Mouse (Mus musculus): ENCODE measurements around the gene Tlr8. TPM values are rescaled to one million over a fixed set of nuclear protein-coding genes. Genes with fewer than 3 reads are reported as not detected.
"Not testable (repeated sequence)": the region's sequence is repeated elsewhere in the genome, so short reads cannot be mapped to it uniquely, and the experiment has no call there.

The Tlr8 gene
- polyA plus RNA-seq (2016; fragmentation: Nextera tagmentation; extraction: Ambion mirVana): 0.12 and 0.27 TPM in 2 replicates

DNA sequence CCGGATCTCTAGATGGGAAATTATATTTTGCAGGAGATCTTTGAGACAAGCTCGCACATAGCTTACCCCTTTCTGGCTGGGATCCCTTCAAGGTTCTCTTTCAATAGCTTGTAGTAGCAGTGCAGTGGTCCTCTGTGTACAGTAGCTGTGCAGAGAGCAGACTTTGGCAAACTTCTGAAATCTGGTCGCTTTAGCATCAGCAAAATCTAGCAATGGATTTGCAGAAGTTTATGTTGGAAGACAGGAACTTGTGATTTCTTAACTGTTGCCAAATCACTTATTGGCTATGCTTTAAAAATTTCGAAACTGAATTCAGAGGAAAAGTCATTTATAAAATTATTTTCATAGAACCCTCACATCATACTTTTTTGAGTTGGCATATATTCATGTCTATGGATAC lies at the start of gene Tlr8:
TSS of gene Tlr8 (minus strand) at position 244 of the 400 bp plus-strand sequence.
- no peaks in the 10 kb centered on the region for H3K4me1 ChIP-seq (replicated peaks)
- no peak within 1 kb of the TSS for H3K4me2 ChIP-seq
- H3K36me3 ChIP-seq: no peaks in the 10 kb centered on the region
- H3K9me3 ChIP-seq (replicated peaks): no peaks in the 10 kb centered on the region
- H3K27ac ChIP-seq (ENCODE audit: poor library complexity, severe bottlenecking): no peak within 1 kb of the TSS
- H3K4me3 ChIP-seq: no peak within 1 kb of the TSS
- WGBS: 65% methylated on average over 4 of the region's 4 CpGs
- no peaks in the 10 kb centered on the region for H3K27me3 ChIP-seq (replicated peaks)
- H3K9ac ChIP-seq: no peak within 1 kb of the TSS
- ATAC-seq (ENCODE audit: insufficient number of reproducible peaks, low FRiP score): no peak

DNA sequence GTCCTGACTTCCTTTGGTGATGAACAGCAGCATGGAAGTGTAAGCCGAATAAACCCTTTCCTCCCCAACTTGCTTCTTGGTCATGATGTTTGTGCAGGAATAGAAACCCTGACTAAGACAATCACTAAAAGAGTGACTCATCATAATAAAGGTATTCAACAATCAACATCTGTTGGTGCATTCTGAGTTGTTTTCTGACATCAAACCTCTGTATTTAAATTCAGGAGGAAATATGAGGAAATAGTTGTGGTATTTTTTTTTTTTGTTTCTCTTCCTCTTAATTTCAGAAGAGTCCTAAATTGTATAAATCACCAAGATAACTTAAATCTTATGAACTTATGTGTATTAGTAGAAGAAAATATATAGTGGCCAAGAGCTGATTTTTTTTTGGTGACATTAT lies 37.9 kb upstream of the Tlr8 start:
- not testable (repeated sequence) for H3K9ac ChIP-seq; H3K27me3 ChIP-seq (replicated peaks); H3K4me3 ChIP-seq; H3K27ac ChIP-seq (ENCODE audit: poor library complexity, severe bottlenecking); H3K36me3 ChIP-seq; H3K9me3 ChIP-seq (replicated peaks); H3K4me2 ChIP-seq; H3K4me1 ChIP-seq (replicated peaks); ATAC-seq (ENCODE audit: insufficient number of reproducible peaks, low FRiP score)
- 86% methylated on average over 1 of the region's 1 CpGs for WGBS

DNA sequence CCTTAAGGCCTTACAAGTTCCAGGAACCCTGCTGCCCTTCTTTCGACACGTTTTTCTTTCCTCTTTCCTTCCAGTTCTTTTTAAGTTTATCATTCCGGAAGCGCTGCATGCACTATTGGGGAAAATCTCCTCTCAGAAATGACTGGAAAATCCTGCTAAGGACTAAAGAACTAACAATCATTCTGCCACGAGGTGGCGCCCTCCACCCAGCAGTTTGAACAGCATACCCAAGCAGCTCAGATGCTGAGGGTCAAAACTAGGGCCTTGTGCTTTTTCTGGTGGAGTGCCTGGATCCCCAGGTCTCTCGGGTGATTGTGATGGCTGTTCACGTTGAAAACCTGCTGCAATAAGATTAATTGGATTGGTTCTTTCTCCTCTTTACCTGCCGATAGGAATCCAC lies 12.8 kb upstream of the Tlr8 start:
- 19% methylated on average over 9 of the region's 9 CpGs for WGBS
- no peak overlapping the region for H3K27ac ChIP-seq (ENCODE audit: poor library complexity, severe bottlenecking)
- no peak for ATAC-seq (ENCODE audit: insufficient number of reproducible peaks, low FRiP score)

DNA sequence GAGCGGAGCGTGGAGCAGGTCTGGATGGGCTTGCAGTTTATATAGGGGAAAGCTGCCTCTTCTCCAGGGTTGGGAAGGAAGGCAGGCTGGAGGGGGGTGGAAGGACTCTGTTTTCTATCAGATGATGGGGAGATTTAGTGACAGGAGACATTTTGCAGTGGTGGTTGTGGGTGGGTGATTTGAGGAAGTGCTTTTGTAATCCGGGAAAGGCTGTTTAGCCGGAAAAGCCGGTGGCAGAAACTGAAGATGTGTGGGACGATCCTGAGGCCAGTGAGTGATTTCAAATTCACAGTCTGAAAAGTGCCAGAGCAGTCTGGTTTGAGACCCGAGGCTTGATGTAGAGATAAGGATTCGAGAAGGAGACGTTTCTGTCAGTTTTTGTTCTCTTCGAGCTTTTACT lies 12.4 kb upstream of the Tlr8 start:
- no peaks in the 10 kb centered on the region for H3K27me3 ChIP-seq (replicated peaks)
- no peaks in the 10 kb centered on the region for H3K9me3 ChIP-seq (replicated peaks)
- no peaks in the 10 kb centered on the region for H3K4me1 ChIP-seq (replicated peaks)
- peak overlapping the region; percentile 41 for H3K4me3 ChIP-seq
- ATAC-seq (ENCODE audit: insufficient number of reproducible peaks, low FRiP score): no peak
- H3K4me2 ChIP-seq: peak overlapping the region; percentile 63
- H3K9ac ChIP-seq: 0 out of 2 replicates have a peak overlapping the region, but pooled peaks have one; percentile 24
- no peaks in the 10 kb centered on the region for H3K36me3 ChIP-seq
- WGBS: 41% methylated on average over 10 of the region's 10 CpGs
- no peak overlapping the region for H3K27ac ChIP-seq (ENCODE audit: poor library complexity, severe bottlenecking)

More for the DNA sequence above, 12.8 kb upstream of the Tlr8 start:
- Histone ChIP-seq H3K4me1 (replicated peaks) (no peaks in the 10 kb centered on the region), H3K9me3 (replicated peaks) (no peaks in the 10 kb centered on the region), H3K4me3 (peak overlapping the region; percentile 41), H3K36me3 (no peaks in the 10 kb centered on the region), H3K9ac (0 out of 2 replicates have a peak overlapping the region, but pooled peaks have one; percentile 24), H3K27me3 (replicated peaks) (no peaks in the 10 kb centered on the region), H3K4me2 (peak overlapping the region; percentile 63)

DNA sequence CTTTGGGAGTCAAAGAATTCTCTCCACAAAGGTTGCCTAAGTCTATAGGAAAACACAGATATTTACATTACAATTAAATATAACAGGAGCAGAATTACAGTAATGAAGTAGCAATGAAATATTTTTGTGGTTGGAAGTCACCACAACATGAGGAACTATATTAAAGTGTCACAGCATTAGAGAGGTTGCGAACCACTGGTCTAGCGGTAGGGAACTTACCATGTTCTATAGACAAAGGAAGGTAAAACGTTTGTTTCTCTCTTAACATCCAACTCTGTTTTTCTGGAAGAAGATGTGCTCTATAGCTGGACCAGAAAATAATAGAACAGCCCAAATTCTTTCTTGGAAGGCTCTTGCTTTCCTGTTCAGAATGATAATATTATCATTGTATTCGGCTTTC lies 599 bp downstream of the Tlr8 start:
- 69% methylated on average over 4 of the region's 4 CpGs for WGBS
- Histone ChIP-seq H3K27me3 (replicated peaks) (no peaks in the 10 kb centered on the region), H3K4me2 (no peak overlapping the region), H3K4me1 (replicated peaks) (no peaks in the 10 kb centered on the region), H3K9me3 (replicated peaks) (no peaks in the 10 kb centered on the region), H3K27ac (ENCODE audit: poor library complexity, severe bottlenecking) (no peak overlapping the region), H3K4me3 (no peak overlapping the region), H3K9ac (no peak overlapping the region), H3K36me3 (no peaks in the 10 kb centered on the region)
- no peak for ATAC-seq (ENCODE audit: insufficient number of reproducible peaks, low FRiP score)

DNA sequence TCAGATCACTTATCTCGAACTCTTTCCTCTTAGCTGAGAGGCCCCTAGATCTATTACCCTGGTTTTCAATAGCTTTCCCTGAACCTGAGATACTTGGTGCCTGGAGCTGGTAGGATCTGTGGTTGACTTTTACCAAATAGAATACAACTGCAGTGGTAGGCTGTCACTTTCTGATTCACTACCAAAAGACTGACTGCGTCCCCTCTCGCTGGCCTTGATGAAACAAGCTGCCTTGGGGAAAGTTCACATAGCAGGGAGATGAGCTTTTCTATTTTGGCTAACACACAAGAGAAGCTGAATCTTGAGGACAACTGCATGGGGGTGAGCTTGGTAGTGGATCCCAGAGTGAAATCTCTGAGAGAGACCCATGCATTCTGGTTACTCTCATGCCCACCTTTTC lies 22.4 kb downstream of the Tlr8 start:
- ATAC-seq (ENCODE audit: insufficient number of reproducible peaks, low FRiP score): no peak
- Histone ChIP-seq H3K27me3 (replicated peaks) (0 out of 2 replicates have a peak, but pooled peaks cover 3% of the 10 kb centered on the region), H3K4me3 (no peak overlapping the region), H3K9ac (no peak overlapping the region), H3K36me3 (no peaks in the 10 kb centered on the region), H3K4me2 (no peak overlapping the region), H3K4me1 (replicated peaks) (no peaks in the 10 kb centered on the region), H3K9me3 (replicated peaks) (no peaks in the 10 kb centered on the region), H3K27ac (ENCODE audit: poor library complexity, severe bottlenecking) (no peak overlapping the region)
- WGBS: 87% methylated on average over 3 of the region's 3 CpGs

DNA sequence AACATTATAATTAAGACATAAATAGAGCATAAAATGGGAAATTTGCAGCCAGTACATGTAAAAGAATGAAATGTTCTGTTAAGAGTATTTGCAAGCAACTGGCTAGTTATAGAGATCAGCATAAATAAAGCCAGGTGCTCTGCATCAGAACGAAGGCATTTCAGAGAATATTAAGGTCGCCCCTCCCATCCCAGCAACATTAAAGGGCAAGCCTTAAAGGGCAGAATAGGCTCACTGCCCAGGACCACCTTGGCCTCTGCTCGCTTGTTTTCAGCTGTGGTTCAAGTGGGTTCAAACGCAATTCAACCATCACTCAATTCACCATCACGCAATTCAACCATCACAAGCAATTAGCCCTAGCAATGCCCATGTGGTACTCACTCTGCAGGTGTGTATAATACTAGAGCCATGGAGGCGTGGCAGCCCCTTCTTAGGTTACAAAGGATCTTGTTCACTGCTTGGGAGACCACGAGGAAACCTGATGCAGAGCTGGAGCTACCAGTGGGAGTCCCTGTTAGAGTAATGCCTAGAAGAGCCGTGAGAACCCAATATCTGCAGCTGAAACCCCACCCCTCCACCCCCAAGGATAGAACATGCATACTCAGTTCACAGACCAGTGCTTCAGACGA lies 24.7 kb downstream of the Tlr8 start:
- no peak for ATAC-seq (ENCODE audit: insufficient number of reproducible peaks, low FRiP score)
- WGBS: 66% methylated on average over 9 of the region's 9 CpGs
- H3K27ac ChIP-seq (ENCODE audit: poor library complexity, severe bottlenecking): no peak overlapping the region
- H3K9ac ChIP-seq: no peak overlapping the region
- no peaks in the 10 kb centered on the region for H3K4me1 ChIP-seq (replicated peaks)
- H3K4me2 ChIP-seq: no peak overlapping the region
- no peak overlapping the region for H3K4me3 ChIP-seq
- H3K9me3 ChIP-seq (replicated peaks): no peaks in the 10 kb centered on the region
- H3K36me3 ChIP-seq: no peaks in the 10 kb centered on the region
- H3K27me3 ChIP-seq (replicated peaks): 0 out of 2 replicates have a peak, but pooled peaks cover 3% of the 10 kb centered on the region

DNA sequence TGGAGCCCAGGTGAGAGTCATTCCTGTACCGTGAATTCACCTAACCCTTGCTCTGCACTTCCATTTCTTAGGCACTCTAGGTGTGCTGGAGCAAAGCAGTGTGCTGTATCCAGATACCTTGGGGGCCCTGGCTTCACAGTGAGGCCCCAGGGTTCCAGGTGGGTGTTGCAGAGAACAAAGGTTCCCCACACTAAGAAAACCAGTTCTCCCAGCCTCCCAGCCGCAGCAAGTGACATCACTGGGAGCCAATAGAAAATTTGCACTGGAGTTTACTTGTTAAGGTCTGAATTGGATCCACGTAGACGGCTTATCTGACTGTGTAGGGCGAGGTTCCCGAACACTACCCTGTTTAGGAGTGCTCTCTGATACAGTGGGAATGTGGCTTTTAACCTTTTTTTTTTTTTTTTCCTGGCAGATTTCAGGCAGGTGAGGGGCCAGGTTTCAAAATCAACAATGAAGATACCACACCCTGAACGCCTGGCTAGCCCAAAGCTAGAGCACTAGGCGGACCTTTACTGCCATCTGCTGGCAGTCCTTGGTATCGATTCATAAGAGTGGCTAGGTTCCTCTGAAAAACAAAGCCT lies 30.9 kb downstream of the Tlr8 start:
- no peak overlapping the region for H3K4me2 ChIP-seq
- 0 out of 2 replicates have a peak, but pooled peaks have one; percentile 11 for ATAC-seq (ENCODE audit: insufficient number of reproducible peaks, low FRiP score)
- no peaks in the 10 kb centered on the region for H3K4me1 ChIP-seq (replicated peaks)

DNA sequence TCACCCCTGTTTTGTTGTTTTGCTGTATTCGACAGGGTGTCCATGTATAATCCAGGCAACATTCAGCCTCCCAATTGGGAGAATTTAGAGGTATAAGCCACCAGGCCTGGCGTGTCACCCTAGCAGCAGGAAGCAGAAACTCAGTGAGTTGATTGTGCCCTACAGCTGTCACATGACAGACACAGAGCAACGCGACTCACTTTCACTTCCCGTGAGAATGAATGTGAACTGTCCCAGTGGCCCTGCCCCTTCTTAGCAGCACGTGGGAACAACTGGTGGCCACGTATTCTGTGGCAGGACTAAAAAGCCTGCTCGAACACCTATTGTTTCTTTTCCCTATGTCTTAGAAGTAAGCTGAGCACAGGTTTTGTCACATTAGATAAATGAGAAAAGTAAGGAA lies 33.0 kb downstream of the Tlr8 start:
- Histone ChIP-seq H3K27me3 (replicated peaks) (no peaks in the 10 kb centered on the region), H3K4me2 (no peak overlapping the region), H3K36me3 (no peaks in the 10 kb centered on the region), H3K9me3 (replicated peaks) (no peaks in the 10 kb centered on the region), H3K4me1 (replicated peaks) (no peaks in the 10 kb centered on the region), H3K27ac (ENCODE audit: poor library complexity, severe bottlenecking) (no peak overlapping the region), H3K4me3 (no peak overlapping the region), H3K9ac (no peak overlapping the region)
- ATAC-seq (ENCODE audit: insufficient number of reproducible peaks, low FRiP score): no peak
- WGBS: 58% methylated on average over 8 of the region's 8 CpGs

More for the DNA sequence above, 30.9 kb downstream of the Tlr8 start:
- Histone ChIP-seq H3K27me3 (replicated peaks) (no peaks in the 10 kb centered on the region), H3K9me3 (replicated peaks) (no peaks in the 10 kb centered on the region), H3K4me3 (no peak overlapping the region), H3K9ac (no peak overlapping the region), H3K36me3 (no peaks in the 10 kb centered on the region), H3K27ac (ENCODE audit: poor library complexity, severe bottlenecking) (no peak overlapping the region)
- 23% methylated on average over 9 of the region's 9 CpGs for WGBS

DNA sequence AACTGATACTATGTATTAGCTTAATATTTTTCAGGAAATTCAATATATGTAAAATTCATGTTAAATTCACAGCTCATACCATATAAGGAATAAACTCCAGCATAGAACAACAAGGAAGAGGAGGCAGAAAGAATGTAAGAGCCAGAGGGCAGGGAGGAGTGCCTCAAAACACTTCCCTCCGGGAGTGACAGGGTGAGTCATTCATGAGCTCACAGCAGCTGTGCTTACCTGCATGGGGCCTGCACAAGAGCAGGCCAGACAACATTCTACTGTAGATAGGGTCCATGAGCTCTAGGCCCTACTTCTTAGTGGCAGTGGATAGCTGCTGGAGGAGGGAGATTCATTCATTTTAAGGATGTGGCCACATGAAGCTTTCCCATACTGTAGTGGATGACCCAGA lies 34.3 kb downstream of the Tlr8 start:
- no peak overlapping the region for H3K9ac ChIP-seq
- H3K27me3 ChIP-seq (replicated peaks): no peaks in the 10 kb centered on the region
- H3K4me3 ChIP-seq: no peak overlapping the region
- WGBS: 35% methylated on average over 1 of the region's 1 CpGs
- no peak overlapping the region for H3K27ac ChIP-seq (ENCODE audit: poor library complexity, severe bottlenecking)
- H3K4me2 ChIP-seq: no peak overlapping the region
- no peaks in the 10 kb centered on the region for H3K36me3 ChIP-seq
- no peak for ATAC-seq (ENCODE audit: insufficient number of reproducible peaks, low FRiP score)
- H3K9me3 ChIP-seq (replicated peaks): no peaks in the 10 kb centered on the region
- no peaks in the 10 kb centered on the region for H3K4me1 ChIP-seq (replicated peaks)

DNA sequence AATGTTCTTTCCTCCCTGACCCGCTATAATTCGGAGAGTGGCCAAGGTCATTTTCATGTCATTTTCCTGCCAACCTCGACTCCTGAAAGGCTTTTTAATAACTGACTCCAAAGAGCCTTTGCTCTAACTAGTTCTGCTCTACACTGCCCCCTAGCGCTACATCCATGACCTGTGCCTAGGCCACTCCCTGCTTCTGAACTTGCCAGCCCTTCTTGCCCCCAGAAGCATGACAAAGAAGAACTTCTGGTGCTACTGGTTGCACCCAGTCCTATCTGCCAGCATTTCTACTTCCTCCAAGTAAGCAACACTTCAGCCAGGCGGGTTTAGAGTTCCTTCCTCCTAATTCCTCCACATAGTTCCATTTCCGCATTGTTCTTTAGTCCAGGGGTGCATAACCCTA lies 34.9 kb downstream of the Tlr8 start:
- 40% methylated on average over 6 of the region's 6 CpGs for WGBS
- ATAC-seq (ENCODE audit: insufficient number of reproducible peaks, low FRiP score): no peak
- H3K9me3 ChIP-seq (replicated peaks): no peaks in the 10 kb centered on the region

DNA sequence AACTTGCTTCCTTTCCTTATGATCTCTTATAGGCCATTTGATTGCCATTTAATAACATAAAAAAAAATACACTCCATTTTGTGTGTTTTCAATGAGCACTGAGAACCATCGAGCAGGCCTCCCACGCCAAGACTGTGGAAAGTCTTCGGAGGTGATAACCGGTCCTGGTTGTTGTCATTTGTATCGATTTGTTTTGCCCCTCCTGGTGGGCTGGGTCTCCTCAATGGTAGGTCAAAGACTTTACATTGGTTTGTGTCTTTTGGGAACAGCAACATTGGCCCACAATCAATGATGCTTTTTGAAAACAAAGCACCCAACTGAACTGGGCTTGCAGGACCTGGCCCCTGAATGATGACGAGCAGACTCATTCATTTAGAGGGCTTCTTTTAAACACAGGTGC lies 36.4 kb downstream of the Tlr8 start:
- no peaks in the 10 kb centered on the region for H3K4me1 ChIP-seq (replicated peaks)
- WGBS: 90% methylated on average over 6 of the region's 6 CpGs
- H3K36me3 ChIP-seq: no peaks in the 10 kb centered on the region
- no peak overlapping the region for H3K9ac ChIP-seq
- H3K4me3 ChIP-seq: no peak overlapping the region
- H3K27ac ChIP-seq (ENCODE audit: poor library complexity, severe bottlenecking): no peak overlapping the region
- H3K4me2 ChIP-seq: no peak overlapping the region
- H3K9me3 ChIP-seq (replicated peaks): no peaks in the 10 kb centered on the region
- no peak for ATAC-seq (ENCODE audit: insufficient number of reproducible peaks, low FRiP score)
- no peaks in the 10 kb centered on the region for H3K27me3 ChIP-seq (replicated peaks)

More for the DNA sequence above, 34.9 kb downstream of the Tlr8 start:
- Histone ChIP-seq H3K36me3 (no peaks in the 10 kb centered on the region), H3K27ac (ENCODE audit: poor library complexity, severe bottlenecking) (no peak overlapping the region), H3K27me3 (replicated peaks) (no peaks in the 10 kb centered on the region), H3K4me3 (no peak overlapping the region), H3K9ac (no peak overlapping the region), H3K4me2 (no peak overlapping the region), H3K4me1 (replicated peaks) (no peaks in the 10 kb centered on the region)
